ENCODE assay signal across 11 mouse cellular contexts in genomic region chr15:102366733-102367344, GRCm38 (mm10). TPM values are rescaled to one million over a fixed set of nuclear protein-coding genes. Genes with fewer than 3 reads are reported as not detected.
DNase-seq lines count a peak whose midpoint lies in the region; ATAC-seq and TF ChIP-seq lines count a peak whose summit lies in the region.
"Had no signal": no experiment of that assay in that cellular context is flagged by ENCODE, and none has a peak within 500 bp of the region (broad histone marks: within the 10 kb centered on the region; RNA-seq: fewer than 3 reads in every experiment).

Gene Sp7, minus strand, starts transcription at chr15:102367182.

- no peak for TF ChIP-seq POLR2A in thymus, adult 2 months (IDR thresholded peaks at IDR 0.05; ENCODE audit: control insufficient read depth, extremely low read depth, insufficient read depth, low read length, poor library complexity)

- TF ChIP-seq CTCF in thymus, adult 2 months (IDR thresholded peaks at IDR 0.05; ENCODE audit: borderline replicate concordance, control insufficient read depth, extremely low read depth, insufficient read depth, low read length, poor library complexity): no peak

- peaks cover 19% of the 10 kb centered on the region for H3K4me1 ChIP-seq in kidney, embryonic 14.5 days (ENCODE audit: control insufficient read depth, insufficient read depth, low read length)
- H3K4me1 ChIP-seq in embryonic facial prominence, embryonic 11.5 days (ENCODE audit: control insufficient read depth, insufficient read depth, low read length): peaks cover 15% of the 10 kb centered on the region
- peaks cover 25% of the 10 kb centered on the region for H3K4me1 ChIP-seq in intestine, embryonic 16.5 days (ENCODE audit: control insufficient read depth, insufficient read depth, low read length)
- H3K4me1 ChIP-seq in neural tube, embryonic 12.5 days: peaks cover 28% of the 10 kb centered on the region
- H3K4me1 ChIP-seq in thymus, adult 2 months (replicated peaks; ENCODE audit: control insufficient read depth, insufficient read depth, low read length): no peaks in the 10 kb centered on the region

- H3K4me3 ChIP-seq in kidney, embryonic 14.5 days (ENCODE audit: low read length): peak within 1 kb of the TSS; percentile 26
- H3K4me3 ChIP-seq in embryonic facial prominence, embryonic 11.5 days (ENCODE audit: low read depth, low read length): peak within 1 kb of the TSS; percentile 22
- H3K4me3 ChIP-seq in intestine, embryonic 16.5 days (ENCODE audit: low read length): peak within 1 kb of the TSS; percentile 16
- peak within 1 kb of the TSS; percentile 16; the same call in 1 of the 2 replicates for H3K4me3 ChIP-seq in neural tube, embryonic 12.5 days
- H3K4me3 ChIP-seq in thymus, adult 2 months (ENCODE audit: control insufficient read depth, insufficient read depth, low read length): no peak within 1 kb of the TSS
- H3K4me3 ChIP-seq: left cerebral cortex, adult 2 months had no signal

- no peaks in the 10 kb centered on the region for H3K9me3 ChIP-seq in kidney, embryonic 14.5 days (ENCODE audit: control insufficient read depth, low read length)
- H3K9me3 ChIP-seq in embryonic facial prominence, embryonic 11.5 days (replicated peaks; ENCODE audit: control insufficient read depth, low read length): no peaks in the 10 kb centered on the region
- no peaks in the 10 kb centered on the region for H3K9me3 ChIP-seq in intestine, embryonic 16.5 days (ENCODE audit: control insufficient read depth, low read length)
- H3K9me3 ChIP-seq in neural tube, embryonic 12.5 days: no peaks in the 10 kb centered on the region
- H3K9me3 ChIP-seq: G1E had no signal

- no peak within 1 kb of the TSS for H3K27ac ChIP-seq in kidney, embryonic 14.5 days (ENCODE audit: low read depth, low read length)
- H3K27ac ChIP-seq in embryonic facial prominence, embryonic 11.5 days (replicated peaks; ENCODE audit: low read depth, low read length): no peak within 1 kb of the TSS
- no peak within 1 kb of the TSS for H3K27ac ChIP-seq in intestine, embryonic 16.5 days (ENCODE audit: low read length)
- H3K27ac ChIP-seq in neural tube, embryonic 12.5 days: no peak within 1 kb of the TSS
- H3K27ac ChIP-seq in thymus, adult 2 months (ENCODE audit: control insufficient read depth, insufficient read depth, low read length): no peak within 1 kb of the TSS
- H3K27ac ChIP-seq: left cerebral cortex, adult 2 months had no signal

- H3K9ac ChIP-seq in kidney, embryonic 14.5 days (ENCODE audit: low read depth, low read length): peak within 1 kb of the TSS; percentile 50; the same call in 1 of the 2 replicates
- H3K9ac ChIP-seq in embryonic facial prominence, embryonic 11.5 days (replicated peaks; ENCODE audit: low read length): peak within 1 kb of the TSS; percentile 53
- peak within 1 kb of the TSS; percentile 27 for H3K9ac ChIP-seq in intestine, embryonic 16.5 days (ENCODE audit: low read depth, low read length)
- H3K9ac ChIP-seq in neural tube, embryonic 12.5 days: peak within 1 kb of the TSS; percentile 45

- WGBS in kidney, embryonic 14.5 days: 7% methylated on average over 15 of the region's 15 CpGs
- 8% methylated on average over 15 of the region's 15 CpGs for WGBS in embryonic facial prominence, embryonic 11.5 days
- WGBS in intestine, embryonic 16.5 days: 7% methylated on average over 15 of the region's 15 CpGs
- WGBS in neural tube, embryonic 12.5 days: 5% methylated on average over 15 of the region's 15 CpGs
- WGBS in thymus, adult 2 months: 10% methylated on average over 15 of the region's 15 CpGs

- no peak for DNase-seq in kidney, adult 9 months
- peak; percentile 50 for DNase-seq in embryonic facial prominence, embryonic 11.5 days (ENCODE audit: low spot score)
- DNase-seq in urinary bladder, postnatal 14 days (ENCODE audit: low spot score): no peak
- DNase-seq in layer of hippocampus, postnatal 10 days (ENCODE audit: low spot score in 2 of 2): no peak
- no peak for DNase-seq in thymus, adult 2 months

- no peak for ATAC-seq in kidney, embryonic 14.5 days (ENCODE audit: low FRiP score, low TSS enrichment)
- no peak for ATAC-seq in embryonic facial prominence, embryonic 11.5 days (replicated peaks; ENCODE audit: insufficient number of reproducible peaks, low FRiP score, low TSS enrichment, low read depth)
- ATAC-seq in intestine, embryonic 16.5 days: no peak
- ATAC-seq in neural tube, embryonic 12.5 days (ENCODE audit: low FRiP score, low read depth): 0 out of 2 replicates have a peak, but pooled peaks have one; percentile 22

- H3K36me3 ChIP-seq in kidney, embryonic 14.5 days (ENCODE audit: control insufficient read depth, insufficient read depth, low read length): no peaks in the 10 kb centered on the region
- H3K36me3 ChIP-seq in embryonic facial prominence, embryonic 11.5 days (replicated peaks; ENCODE audit: control insufficient read depth, insufficient read depth, low read depth, low read length): no peaks in the 10 kb centered on the region
- H3K36me3 ChIP-seq in intestine, embryonic 16.5 days (ENCODE audit: control insufficient read depth, insufficient read depth, low read length): no peaks in the 10 kb centered on the region
- no peaks in the 10 kb centered on the region for H3K36me3 ChIP-seq in neural tube, embryonic 12.5 days
- no peaks in the 10 kb centered on the region for H3K36me3 ChIP-seq in thymus, adult 2 months (ENCODE audit: control insufficient read depth, insufficient read depth, low read length)
- H3K36me3 ChIP-seq: G1E had no signal

- H3K27me3 ChIP-seq in kidney, embryonic 14.5 days (ENCODE audit: control insufficient read depth, insufficient read depth, low read length): peaks cover 3% of the 10 kb centered on the region; the same call in 1 of the 2 replicates
- H3K27me3 ChIP-seq in embryonic facial prominence, embryonic 11.5 days (ENCODE audit: control insufficient read depth, insufficient read depth, low read length): no peaks in the 10 kb centered on the region; the same call in 1 of the 2 replicates
- H3K27me3 ChIP-seq in intestine, embryonic 16.5 days (replicated peaks; ENCODE audit: control insufficient read depth, insufficient read depth, low read length): peaks cover 12% of the 10 kb centered on the region
- peaks cover 17% of the 10 kb centered on the region for H3K27me3 ChIP-seq in neural tube, embryonic 12.5 days (replicated peaks)
- H3K27me3 ChIP-seq in thymus, adult 2 months (ENCODE audit: control insufficient read depth, insufficient read depth, low read length): peaks cover 5% of the 10 kb centered on the region

- H3K4me2 ChIP-seq in kidney, embryonic 14.5 days (replicated peaks; ENCODE audit: low read depth, low read length): peak within 1 kb of the TSS; percentile 47
- peak within 1 kb of the TSS; percentile 48 for H3K4me2 ChIP-seq in embryonic facial prominence, embryonic 11.5 days (ENCODE audit: low read depth, low read length)
- H3K4me2 ChIP-seq in intestine, embryonic 16.5 days (ENCODE audit: low read depth, low read length): peak within 1 kb of the TSS; percentile 42
- H3K4me2 ChIP-seq in neural tube, embryonic 12.5 days (replicated peaks): peak within 1 kb of the TSS; percentile 55

RNA-seq across cellular contexts. Expression of gene Sp7, which starts in this region (rescaled TPM):
- 1.0 and 2.0 TPM in 2 replicates for polyA plus RNA-seq in kidney, embryonic 14.5 days (2014; fragmentation: Nextera tagmentation; extraction: Ambion mirVana)
- 2.4 and 3.0 TPM in 2 replicates for polyA plus RNA-seq in embryonic facial prominence, embryonic 11.5 days (2014; fragmentation: Nextera tagmentation; extraction: Ambion mirVana)
- polyA plus RNA-seq in intestine, embryonic 16.5 days (2015; fragmentation: Nextera tagmentation; extraction: Ambion mirVana): 0.50 and 0.60 TPM in 2 replicates
- 0.57 and 0.81 TPM in 2 replicates for polyA plus RNA-seq in neural tube, embryonic 12.5 days (2016; fragmentation: Nextera tagmentation; extraction: Ambion mirVana)
- total RNA-seq in layer of hippocampus, postnatal 10 days (2021): under 1 TPM; 0.18 to 0.27 TPM
- 0.13 and 0.23 TPM in 2 replicates for polyA plus RNA-seq in thymus, adult 2 months (2012; rRNA removed)
- polyA plus RNA-seq: G1E; small intestine, adult 2 months had no signal

Comparison
In these comparisons a context has a peak if more than half of its experiments do, and no peak if none do; other contexts are left out.
1. Peak in ATAC-seq, H3K4me3 ChIP-seq, H3K9ac ChIP-seq and H3K4me2 ChIP-seq in neural tube, embryonic 12.5 days; RNA of the gene not detected or under 1 TPM.